Mouse (Mus musculus): Measurements from ENCODE around the gene Cttn. TPM values are rescaled to one million over a fixed set of nuclear protein-coding genes. Genes with fewer than 3 reads are reported as not detected.
A peak's percentile ranks its signal among the peaks of the same experiment; 100 is the strongest.

The Cttn gene
- polyA plus RNA-seq, 1 experiment from 2014 or later: 181 TPM

- H3K4me3 ChIP-seq (ENCODE audit: low read length): no peak overlapping the region
- WGBS: 71% methylated on average over 4 of the region's 4 CpGs
- no peak overlapping the region for H3K9ac ChIP-seq (ENCODE audit: low read depth, low read length)
- H3K9me3 ChIP-seq (ENCODE audit: control insufficient read depth, low read length): no peaks in the 10 kb centered on the region
- no peaks in the 10 kb centered on the region for H3K27me3 ChIP-seq (replicated peaks; ENCODE audit: control insufficient read depth, insufficient read depth, low read length)
- no peak overlapping the region for H3K27ac ChIP-seq (ENCODE audit: low read depth, low read length)
- no peak for ATAC-seq
- H3K4me2 ChIP-seq (ENCODE audit: low read length): no peak overlapping the region
- no peaks in the 10 kb centered on the region; the same call in 1 of the 2 replicates for H3K36me3 ChIP-seq (ENCODE audit: control insufficient read depth, insufficient read depth, low read length)
- peaks cover 28% of the 10 kb centered on the region for H3K4me1 ChIP-seq (ENCODE audit: control insufficient read depth, insufficient read depth, low read depth, low read length)
These were observed 55.0 kb downstream of the Cttn start for GRCm38 (mm10) chr7:144415795-144416194.

- H3K9ac ChIP-seq (ENCODE audit: low read depth, low read length): no peak overlapping the region
- no peaks in the 10 kb centered on the region for H3K27me3 ChIP-seq (replicated peaks; ENCODE audit: control insufficient read depth, insufficient read depth, low read length)
- H3K27ac ChIP-seq (ENCODE audit: low read depth, low read length): no peak overlapping the region
- WGBS: 81% methylated on average over 5 of the region's 5 CpGs
- ATAC-seq: no peak
- peaks cover 28% of the 10 kb centered on the region for H3K4me1 ChIP-seq (ENCODE audit: control insufficient read depth, insufficient read depth, low read depth, low read length)
- no peaks in the 10 kb centered on the region for H3K9me3 ChIP-seq (ENCODE audit: control insufficient read depth, low read length)
- no peak overlapping the region for H3K4me2 ChIP-seq (ENCODE audit: low read length)
- H3K36me3 ChIP-seq (ENCODE audit: control insufficient read depth, insufficient read depth, low read length): peaks cover 2% of the 10 kb centered on the region; the same call in 1 of the 2 replicates
- H3K4me3 ChIP-seq (ENCODE audit: low read length): no peak overlapping the region
These were observed 56.2 kb downstream of the Cttn start for GRCm38 (mm10) chr7:144414632-144415031.

- H3K27ac ChIP-seq (ENCODE audit: low read depth, low read length): peak overlapping the region; percentile 62
- H3K27me3 ChIP-seq (replicated peaks; ENCODE audit: control insufficient read depth, insufficient read depth, low read length): no peaks in the 10 kb centered on the region
- peaks cover 2% of the 10 kb centered on the region; the same call in 1 of the 2 replicates for H3K36me3 ChIP-seq (ENCODE audit: control insufficient read depth, insufficient read depth, low read length)
- 0 out of 2 replicates have a peak overlapping the region, but pooled peaks have one; percentile 6 for H3K9ac ChIP-seq (ENCODE audit: low read depth, low read length)
- H3K4me3 ChIP-seq (ENCODE audit: low read length): no peak overlapping the region
- 35% methylated on average over 22 of the region's 22 CpGs for WGBS
- no peak overlapping the region for H3K4me2 ChIP-seq (ENCODE audit: low read length)
- peaks cover 21% of the 10 kb centered on the region for H3K4me1 ChIP-seq (ENCODE audit: control insufficient read depth, insufficient read depth, low read depth, low read length)
- no peaks in the 10 kb centered on the region for H3K9me3 ChIP-seq (ENCODE audit: control insufficient read depth, low read length)
- peak; percentile 37; the same call in 1 of the 2 replicates for ATAC-seq
These were observed 58.6 kb downstream of the Cttn start for GRCm38 (mm10) chr7:144411967-144412906.

GRCm38 (mm10) chr7:144409682-144410081 lies 61.1 kb downstream of the Cttn start:
- Histone ChIP-seq H3K9me3 (ENCODE audit: control insufficient read depth, low read length) (no peaks in the 10 kb centered on the region), H3K4me2 (ENCODE audit: low read length) (no peak overlapping the region), H3K4me1 (ENCODE audit: control insufficient read depth, insufficient read depth, low read depth, low read length) (peaks cover 13% of the 10 kb centered on the region), H3K27ac (ENCODE audit: low read depth, low read length) (no peak overlapping the region), H3K27me3 (replicated peaks; ENCODE audit: control insufficient read depth, insufficient read depth, low read length) (no peaks in the 10 kb centered on the region), H3K36me3 (ENCODE audit: control insufficient read depth, insufficient read depth, low read length) (peaks cover 2% of the 10 kb centered on the region; the same call in 1 of the 2 replicates), H3K9ac (ENCODE audit: low read depth, low read length) (no peak overlapping the region), H3K4me3 (ENCODE audit: low read length) (no peak overlapping the region)
- 80% methylated on average over 18 of the region's 18 CpGs for WGBS
- no peak for ATAC-seq

- ATAC-seq: no peak
- no peaks in the 10 kb centered on the region for H3K9me3 ChIP-seq (ENCODE audit: control insufficient read depth, low read length)
- H3K4me3 ChIP-seq (ENCODE audit: low read length): no peak overlapping the region
- H3K9ac ChIP-seq (ENCODE audit: low read depth, low read length): no peak overlapping the region
- H3K27me3 ChIP-seq (replicated peaks; ENCODE audit: control insufficient read depth, insufficient read depth, low read length): no peaks in the 10 kb centered on the region
- H3K27ac ChIP-seq (ENCODE audit: low read depth, low read length): no peak overlapping the region
- peaks cover 2% of the 10 kb centered on the region; the same call in 1 of the 2 replicates for H3K36me3 ChIP-seq (ENCODE audit: control insufficient read depth, insufficient read depth, low read length)
- no peak overlapping the region for H3K4me2 ChIP-seq (ENCODE audit: low read length)
- 60% methylated on average over 2 of the region's 2 CpGs for WGBS
- H3K4me1 ChIP-seq (ENCODE audit: control insufficient read depth, insufficient read depth, low read depth, low read length): peaks cover 13% of the 10 kb centered on the region
These were observed 62.3 kb downstream of the Cttn start for GRCm38 (mm10) chr7:144408464-144409000.

GRCm38 (mm10) chr7:144407675-144408074 lies 63.1 kb downstream of the Cttn start:
- ATAC-seq: no peak
- peaks cover 13% of the 10 kb centered on the region for H3K4me1 ChIP-seq (ENCODE audit: control insufficient read depth, insufficient read depth, low read depth, low read length)
- no peak overlapping the region for H3K4me2 ChIP-seq (ENCODE audit: low read length)
- no peak overlapping the region for H3K9ac ChIP-seq (ENCODE audit: low read depth, low read length)
- peaks cover 2% of the 10 kb centered on the region; the same call in 1 of the 2 replicates for H3K36me3 ChIP-seq (ENCODE audit: control insufficient read depth, insufficient read depth, low read length)
- no peaks in the 10 kb centered on the region for H3K27me3 ChIP-seq (replicated peaks; ENCODE audit: control insufficient read depth, insufficient read depth, low read length)
- WGBS: 67% methylated on average over 4 of the region's 4 CpGs
- no peak overlapping the region for H3K27ac ChIP-seq (ENCODE audit: low read depth, low read length)
- H3K4me3 ChIP-seq (ENCODE audit: low read length): no peak overlapping the region
- no peaks in the 10 kb centered on the region for H3K9me3 ChIP-seq (ENCODE audit: control insufficient read depth, low read length)

GRCm38 (mm10) chr7:144402492-144402891 lies 68.3 kb downstream of the Cttn start:
- no peak overlapping the region for H3K4me2 ChIP-seq (ENCODE audit: low read length)
- no peaks in the 10 kb centered on the region for H3K36me3 ChIP-seq (ENCODE audit: control insufficient read depth, insufficient read depth, low read length)
- 86% methylated on average over 4 of the region's 4 CpGs for WGBS
- no peak overlapping the region for H3K9ac ChIP-seq (ENCODE audit: low read depth, low read length)
- H3K27me3 ChIP-seq (replicated peaks; ENCODE audit: control insufficient read depth, insufficient read depth, low read length): no peaks in the 10 kb centered on the region
- no peak for ATAC-seq
- H3K4me3 ChIP-seq (ENCODE audit: low read length): no peak overlapping the region
- peaks cover 1% of the 10 kb centered on the region; the same call in 1 of the 2 replicates for H3K4me1 ChIP-seq (ENCODE audit: control insufficient read depth, insufficient read depth, low read depth, low read length)
- H3K9me3 ChIP-seq (ENCODE audit: control insufficient read depth, low read length): no peaks in the 10 kb centered on the region
- no peak overlapping the region for H3K27ac ChIP-seq (ENCODE audit: low read depth, low read length)

GRCm38 (mm10) chr7:144391727-144392126 lies 79.1 kb downstream of the Cttn start:
- no peaks in the 10 kb centered on the region for H3K36me3 ChIP-seq (ENCODE audit: control insufficient read depth, insufficient read depth, low read length)
- ATAC-seq: no peak
- H3K4me2 ChIP-seq (ENCODE audit: low read length): no peak overlapping the region
- WGBS: 89% methylated on average over 6 of the region's 6 CpGs
- no peaks in the 10 kb centered on the region for H3K9me3 ChIP-seq (ENCODE audit: control insufficient read depth, low read length)
- H3K4me3 ChIP-seq (ENCODE audit: low read length): no peak overlapping the region
- no peaks in the 10 kb centered on the region for H3K4me1 ChIP-seq (ENCODE audit: control insufficient read depth, insufficient read depth, low read depth, low read length)
- H3K9ac ChIP-seq (ENCODE audit: low read depth, low read length): no peak overlapping the region
- no peaks in the 10 kb centered on the region for H3K27me3 ChIP-seq (replicated peaks; ENCODE audit: control insufficient read depth, insufficient read depth, low read length)
- no peak overlapping the region for H3K27ac ChIP-seq (ENCODE audit: low read depth, low read length)

- no peaks in the 10 kb centered on the region for H3K4me1 ChIP-seq (ENCODE audit: control insufficient read depth, insufficient read depth, low read depth, low read length)
- no peaks in the 10 kb centered on the region for H3K9me3 ChIP-seq (ENCODE audit: control insufficient read depth, low read length)
- ATAC-seq: no peak
- no peak overlapping the region for H3K27ac ChIP-seq (ENCODE audit: low read depth, low read length)
- no peaks in the 10 kb centered on the region for H3K36me3 ChIP-seq (ENCODE audit: control insufficient read depth, insufficient read depth, low read length)
- no peak overlapping the region for H3K4me3 ChIP-seq (ENCODE audit: low read length)
- no peak overlapping the region for H3K9ac ChIP-seq (ENCODE audit: low read depth, low read length)
- no peak overlapping the region for H3K4me2 ChIP-seq (ENCODE audit: low read length)
- WGBS: 46% methylated on average over 8 of the region's 8 CpGs
- no peaks in the 10 kb centered on the region for H3K27me3 ChIP-seq (replicated peaks; ENCODE audit: control insufficient read depth, insufficient read depth, low read length)
These were observed 80.1 kb downstream of the Cttn start for GRCm38 (mm10) chr7:144390676-144391075.

Data from hindbrain, embryonic 16.5 days (tissue).